Comparison of ENCODE assay signal across 8 mouse cellular contexts in genomic region chr19:36534766-36535140, GRCm38 (mm10). TPM values are rescaled to one million over a fixed set of nuclear protein-coding genes. Genes with fewer than 3 reads are reported as not detected.
DNase-seq lines count a peak whose midpoint lies in the region; ATAC-seq lines count a peak whose summit lies in the region.

No protein-coding gene starts in this region.

- WGBS in lung, embryonic 15.5 days: 14% methylated on average over 8 of the region's 8 CpGs
- WGBS in embryonic facial prominence, embryonic 12.5 days: 23% methylated on average over 8 of the region's 8 CpGs

- H3K9ac ChIP-seq in lung, embryonic 15.5 days: peak overlapping the region; percentile 7; the same call in 1 of the 2 replicates
- no peak overlapping the region for H3K9ac ChIP-seq in embryonic facial prominence, embryonic 12.5 days

- no peaks in the 10 kb centered on the region for H3K9me3 ChIP-seq in lung, embryonic 15.5 days
- H3K9me3 ChIP-seq in embryonic facial prominence, embryonic 12.5 days: no peaks in the 10 kb centered on the region

- peaks cover 22% of the 10 kb centered on the region for H3K4me1 ChIP-seq in lung, embryonic 15.5 days
- H3K4me1 ChIP-seq in embryonic facial prominence, embryonic 12.5 days: peaks cover 15% of the 10 kb centered on the region; the same call in 1 of the 2 replicates

- peak overlapping the region; percentile 20 for H3K4me3 ChIP-seq in lung, embryonic 15.5 days
- H3K4me3 ChIP-seq in embryonic facial prominence, embryonic 12.5 days: no peak overlapping the region

- H3K27ac ChIP-seq in lung, embryonic 15.5 days: peak overlapping the region; percentile 39; the same call in 1 of the 2 replicates
- no peak overlapping the region for H3K27ac ChIP-seq in embryonic facial prominence, embryonic 12.5 days

- no peaks in the 10 kb centered on the region for H3K36me3 ChIP-seq in lung, embryonic 15.5 days
- no peaks in the 10 kb centered on the region for H3K36me3 ChIP-seq in embryonic facial prominence, embryonic 12.5 days

- ATAC-seq in lung, embryonic 15.5 days (ENCODE audit: borderline replicate concordance, extremely low read depth, low FRiP score, low TSS enrichment): 0 out of 2 replicates have a peak, but pooled peaks have one; percentile 55
- ATAC-seq in embryonic facial prominence, embryonic 12.5 days (ENCODE audit: insufficient number of reproducible peaks, insufficient read depth, low FRiP score, low TSS enrichment): peak; percentile 38; the same call in 1 of the 2 replicates
- ATAC-seq in monocyte, adult 5-6 weeks (replicated peaks; ENCODE audit: insufficient number of reproducible peaks, low FRiP score, low TSS enrichment, poor library complexity, severe bottlenecking): no peak

- intact Hi-C loops in heart, postnatal 10 days (cut with DNase I): loop anchor here (5.0 kb wide), 1 partner anchor 203 kb away; the partner anchor contains the start of gene Ppp1r3c

- H3K27me3 ChIP-seq in lung, embryonic 15.5 days: 0 out of 2 replicates have a peak, but pooled peaks cover 3% of the 10 kb centered on the region
- no peaks in the 10 kb centered on the region for H3K27me3 ChIP-seq in embryonic facial prominence, embryonic 12.5 days

- DNase-seq in lung, adult 18-20 months: no peak
- peak; percentile 66 to 73 for DNase-seq in heart, postnatal 10 days
- DNase-seq in kidney, postnatal 25 days: peak; percentile 45 to 49
- DNase-seq in lung, postnatal 4 days: peak; percentile 35 to 40
- DNase-seq in testis, postnatal 10 days (ENCODE audit: low spot score): peak; percentile 67

- H3K4me2 ChIP-seq in lung, embryonic 15.5 days: peak overlapping the region; percentile 56
- H3K4me2 ChIP-seq in embryonic facial prominence, embryonic 12.5 days (replicated peaks): peak overlapping the region; percentile 41

RNA-seq across cellular contexts. Expression of gene Hectd2, which starts 19.7 kb away (rescaled TPM):
- polyA plus RNA-seq in lung, embryonic 15.5 days (2015; fragmentation: Nextera tagmentation; extraction: Ambion mirVana): 3.8 and 4.6 TPM in 2 replicates
- 2.8 and 3.8 TPM in 2 replicates for polyA plus RNA-seq in embryonic facial prominence, embryonic 12.5 days (2016; fragmentation: Nextera tagmentation; extraction: Ambion mirVana)
- 1 to 10 TPM; 3.0 to 3.1 TPM for total RNA-seq in heart, postnatal 10 days (2021)
- 2.9 to 7.4 TPM (median 6.0 TPM) in 3 replicates for total RNA-seq in monocyte, adult 5-6 weeks (2017)

Comparison
In these comparisons a context has a peak if more than half of its experiments do, and no peak if none do; other contexts are left out.
1. DNase-seq: peak in heart, postnatal 10 days (2 of 2), kidney, postnatal 25 days (2 of 2), lung, postnatal 4 days (2 of 2) and testis, postnatal 10 days (single experiment); none in lung, adult 18-20 months (0 of 2).